Mouse (Mus musculus) adrenal gland, adult (tissue): Measurements from ENCODE around the gene Hivep3.

Source experiments
- DNase-seq, 2 experiments: peaks; one replicate each; pipeline ENCODE4 v3.0.0; 2022 to 2023; ENCODE audit warnings: low spot score in 1 of 2; ENCODE audit not compliant: inconsistent age in 2 of 2

Gene Hivep3

DNA sequence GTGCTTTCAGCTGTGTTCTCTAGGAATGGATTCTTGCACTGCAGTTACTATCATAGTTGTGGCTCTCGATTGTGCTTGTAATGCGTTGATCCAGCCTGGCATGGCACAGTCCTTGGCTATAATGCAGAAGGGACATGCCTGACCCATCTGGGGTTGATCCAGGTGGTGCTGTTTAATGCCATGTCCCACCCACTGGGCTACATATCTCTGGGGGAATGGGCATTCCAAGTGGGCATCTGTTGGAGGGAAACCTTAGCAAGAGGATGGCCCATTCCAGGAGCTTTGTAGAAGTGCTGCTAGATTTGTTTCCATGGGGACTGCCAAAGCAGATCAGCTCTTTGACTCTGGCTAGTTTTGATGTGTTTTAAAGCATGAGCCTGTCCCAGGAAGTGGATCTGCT, 137.9 kb downstream of the Hivep3 start:
- DNase-seq = no peak

DNA sequence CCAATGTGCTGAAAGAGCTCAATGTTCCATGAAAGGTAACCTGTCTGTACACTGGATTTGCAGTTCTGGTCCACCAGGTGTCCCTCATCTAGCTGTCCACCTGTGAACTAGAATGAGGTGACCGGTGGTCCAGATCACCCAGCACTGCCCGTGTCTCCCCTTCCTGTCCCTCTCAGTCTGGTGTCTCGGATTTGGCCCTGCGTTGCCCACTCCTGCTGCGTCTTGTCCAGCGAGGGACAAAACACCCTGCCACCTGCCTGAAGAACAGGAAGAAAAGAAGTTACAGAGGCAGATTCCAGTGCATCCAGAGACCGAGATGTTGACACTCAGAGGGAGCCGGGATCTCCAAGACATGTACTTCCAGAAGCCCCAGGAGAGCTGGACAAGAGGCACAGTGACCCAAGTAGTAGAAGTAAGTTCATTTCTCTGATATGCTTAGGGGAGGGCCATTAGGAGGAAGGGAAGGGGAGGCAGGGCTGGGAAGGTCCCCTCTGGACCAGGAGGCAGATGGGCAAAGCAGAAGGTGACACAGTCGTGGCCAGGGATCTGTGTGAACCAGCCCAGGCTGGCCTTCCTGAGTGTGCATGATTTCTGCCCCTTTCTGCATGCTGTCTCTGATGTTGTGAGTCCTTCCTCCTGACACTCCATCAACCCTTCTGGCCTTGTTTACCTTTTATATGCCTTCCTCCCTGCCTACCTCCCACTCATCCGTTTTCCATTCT, 138.4 kb downstream of the Hivep3 start:
- DNase-seq = no peak

DNA sequence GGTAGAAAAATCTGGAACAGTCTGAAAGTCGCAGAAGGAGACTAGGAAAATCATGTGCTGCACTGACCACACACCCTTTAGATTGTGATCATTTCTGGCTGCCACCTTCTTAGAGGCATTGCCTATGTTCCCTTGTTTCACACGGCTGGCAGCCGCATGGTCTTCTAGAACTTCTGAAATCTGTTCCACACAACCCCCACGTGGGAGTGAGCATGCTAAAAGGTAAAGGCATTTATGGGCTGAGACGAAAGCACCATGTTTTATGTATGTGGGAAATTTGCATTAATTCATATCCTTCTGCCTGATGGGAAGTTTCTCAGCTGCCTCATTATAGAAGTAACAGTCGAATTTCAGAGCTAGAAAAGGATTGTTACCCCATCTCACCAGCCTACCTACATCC, 140.4 kb downstream of the Hivep3 start:
- no peak for DNase-seq

DNA sequence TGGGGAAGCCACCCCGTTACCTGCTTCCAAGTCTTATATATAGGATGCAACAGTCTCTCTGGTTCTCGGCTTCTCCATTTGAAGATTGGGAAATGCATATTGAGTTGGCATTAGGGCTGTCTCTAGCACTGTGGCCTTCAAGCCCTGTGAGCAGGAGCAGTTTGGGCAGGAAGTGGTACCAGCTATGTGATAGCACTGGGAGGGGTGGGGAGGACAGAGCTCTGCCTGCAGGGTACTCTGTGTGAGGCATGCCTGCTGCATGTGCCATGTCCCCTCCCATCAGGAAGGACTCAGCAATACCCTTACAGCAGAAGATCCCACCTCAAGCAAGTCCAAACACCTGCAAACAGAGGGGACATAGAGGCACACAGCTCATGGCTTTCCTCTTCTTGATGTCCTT, 142.0 kb downstream of the Hivep3 start:
- no peak for DNase-seq

DNA sequence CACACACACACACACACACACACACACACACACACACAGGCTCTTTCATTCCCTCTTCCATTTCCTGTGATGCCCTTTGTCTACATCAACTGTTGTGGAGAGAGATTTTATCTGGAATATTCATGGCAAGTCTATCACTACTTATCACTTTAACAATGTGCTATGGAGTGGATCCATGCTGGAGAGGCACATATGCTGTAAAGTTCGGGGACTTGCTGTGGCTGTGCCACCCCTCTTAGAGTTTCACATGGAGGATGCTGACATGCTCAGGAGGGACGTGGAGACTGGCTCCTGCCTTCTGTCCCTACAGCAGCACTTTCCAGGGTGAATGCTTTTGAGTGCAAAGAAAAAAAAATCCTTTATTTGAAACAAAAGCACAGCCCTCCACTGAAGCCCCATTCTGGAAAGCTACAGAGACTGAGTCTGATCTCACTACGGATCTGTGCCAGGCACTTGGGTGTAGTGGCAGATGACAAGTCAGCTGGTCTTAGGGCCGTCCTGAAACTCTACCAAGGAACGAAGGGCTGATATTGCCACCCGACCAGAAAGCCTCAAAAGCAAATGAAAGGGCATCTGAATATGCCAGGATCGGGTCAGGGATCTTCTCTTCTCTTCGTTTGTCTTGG, 143.1 kb downstream of the Hivep3 start:
- DNase-seq = no peak

DNA sequence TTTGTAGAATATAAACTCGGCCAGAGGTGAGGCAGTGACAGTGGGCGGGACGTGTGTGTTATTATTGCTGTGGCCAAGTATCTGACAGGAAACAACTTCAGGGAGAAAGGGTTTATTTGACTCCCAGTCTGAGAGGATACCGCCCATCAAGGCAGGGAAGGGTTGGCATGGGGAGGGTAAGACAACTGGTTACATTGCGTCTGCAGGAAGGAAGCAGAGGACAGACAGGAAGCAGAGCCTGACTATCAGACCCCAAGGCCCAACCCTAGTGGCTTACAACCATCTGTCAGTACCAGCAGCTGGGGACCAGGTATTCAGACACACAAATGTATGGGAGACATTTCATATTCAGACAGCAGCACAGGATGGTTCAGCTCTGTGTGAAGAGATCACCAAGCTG, 144.6 kb downstream of the Hivep3 start:
- DNase-seq = no peak

DNA sequence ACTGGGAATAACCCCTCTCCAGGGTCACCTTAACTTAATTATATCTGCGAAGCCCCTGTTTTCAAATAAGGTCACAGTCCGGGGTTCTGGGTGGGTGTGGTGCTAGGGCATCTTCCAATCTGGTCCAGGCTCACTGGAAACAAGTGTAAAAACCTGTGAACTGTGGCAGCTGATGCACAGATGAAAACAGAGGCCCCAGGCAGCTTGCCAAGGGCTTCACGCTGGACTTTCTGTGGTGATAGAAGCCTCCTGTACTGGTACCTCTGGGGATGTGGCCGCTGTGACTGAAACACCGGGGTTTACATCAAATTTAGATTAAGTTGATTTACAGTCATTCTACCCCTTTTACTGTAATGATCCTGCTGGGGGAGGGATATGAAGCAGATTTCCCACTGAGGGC, 146.1 kb downstream of the Hivep3 start:
- no peak for DNase-seq

DNA sequence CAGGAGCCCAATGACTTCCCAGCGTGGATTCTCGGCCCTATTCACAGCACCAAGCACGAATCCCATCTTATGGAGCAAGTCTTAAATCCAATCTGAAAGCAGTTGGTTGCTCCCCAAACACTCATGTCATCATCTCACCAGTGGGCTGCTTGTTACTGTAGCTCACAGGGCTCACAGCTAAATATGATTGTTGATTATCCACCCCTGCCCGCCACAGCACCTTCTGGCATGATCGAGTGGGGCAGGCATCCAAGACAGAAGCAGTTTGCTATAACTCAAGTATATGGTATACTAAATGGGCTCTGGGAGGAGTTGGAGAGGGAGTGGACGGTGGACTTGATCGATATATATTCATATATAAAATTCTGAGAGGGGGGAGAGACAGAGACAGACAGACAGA, 146.7 kb downstream of the Hivep3 start:
- DNase-seq = no peak

DNA sequence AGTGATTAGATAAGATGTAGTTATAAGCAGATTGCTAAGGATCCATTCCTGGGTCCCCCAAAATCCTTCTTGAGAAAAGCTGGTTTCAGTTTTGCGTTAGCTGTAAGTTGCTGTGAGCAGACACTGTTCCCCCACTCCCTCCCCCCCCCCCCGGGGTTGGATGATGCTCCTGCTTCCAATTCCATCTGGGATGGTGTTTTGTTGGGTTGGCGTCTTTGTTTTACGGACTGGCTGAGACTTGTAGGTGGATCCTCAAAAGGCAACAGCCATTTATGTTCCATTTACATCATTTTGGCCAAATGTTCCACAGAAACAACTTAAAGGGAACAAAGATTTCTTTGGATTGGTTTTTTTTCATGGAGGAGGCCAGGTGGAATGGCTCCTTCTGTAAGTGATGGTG, 147.7 kb downstream of the Hivep3 start:
- no peak for DNase-seq

DNA sequence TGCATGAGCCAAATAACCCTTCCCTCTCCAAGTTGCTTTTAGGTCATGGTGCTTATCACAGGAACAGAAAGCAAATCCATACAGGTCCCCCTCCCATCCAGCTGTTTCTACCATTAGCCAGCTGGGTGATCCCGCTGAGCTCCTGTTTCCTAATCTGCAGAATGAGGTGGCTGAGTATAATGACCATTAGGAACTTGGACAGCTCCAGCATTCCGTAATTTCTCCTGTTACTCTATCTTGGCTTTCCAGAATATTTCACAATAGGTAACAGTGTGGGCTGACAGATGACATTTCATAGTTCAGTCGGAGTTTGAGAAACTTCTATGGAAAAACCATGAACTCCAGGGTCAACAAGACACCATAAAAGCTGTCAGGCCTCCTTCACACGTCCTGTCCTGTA, 148.8 kb downstream of the Hivep3 start:
- peak in 1 of 2 experiments; percentile 31 for DNase-seq

DNA sequence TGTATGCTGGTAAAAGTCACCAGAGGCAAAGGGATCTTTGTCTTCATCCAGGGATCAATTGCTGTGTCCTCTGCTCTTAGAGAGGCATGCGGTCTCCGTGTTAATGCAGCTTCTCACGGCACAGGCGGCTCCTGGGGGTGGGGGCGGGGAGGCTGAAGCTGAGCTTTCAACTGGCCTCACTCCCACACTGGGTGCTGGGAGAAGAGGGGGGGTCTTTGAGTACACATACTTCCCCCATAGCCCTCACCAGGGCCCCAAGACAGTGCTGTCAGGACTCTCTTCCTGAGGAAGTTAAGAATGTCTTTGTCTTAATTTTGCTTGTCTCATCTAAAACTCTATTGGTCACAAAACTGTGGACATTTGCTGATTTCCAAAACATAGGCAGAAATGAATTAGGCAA, 149.2 kb downstream of the Hivep3 start:
- no peak for DNase-seq

DNA sequence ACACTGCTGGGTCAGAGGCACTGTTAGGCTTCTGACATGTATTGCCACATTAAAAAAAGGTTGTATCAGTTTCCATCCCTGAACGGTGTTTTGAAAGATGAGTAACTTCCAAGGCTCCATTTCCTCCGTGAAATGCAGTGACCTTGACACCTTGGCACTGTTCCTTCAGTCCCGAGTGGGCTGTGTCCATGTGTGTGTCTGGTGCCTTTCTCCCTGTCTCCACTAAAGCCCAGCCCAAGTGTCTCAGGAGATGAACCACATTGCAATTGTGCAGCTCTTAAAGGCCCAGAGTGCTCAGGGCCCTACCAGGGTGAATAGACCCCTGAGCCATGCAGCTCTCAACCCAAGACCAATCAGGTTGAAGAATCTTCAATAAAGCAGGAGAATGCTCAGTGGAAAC, 153.0 kb downstream of the Hivep3 start:
- DNase-seq = peak; percentile 25 to 53

DNA sequence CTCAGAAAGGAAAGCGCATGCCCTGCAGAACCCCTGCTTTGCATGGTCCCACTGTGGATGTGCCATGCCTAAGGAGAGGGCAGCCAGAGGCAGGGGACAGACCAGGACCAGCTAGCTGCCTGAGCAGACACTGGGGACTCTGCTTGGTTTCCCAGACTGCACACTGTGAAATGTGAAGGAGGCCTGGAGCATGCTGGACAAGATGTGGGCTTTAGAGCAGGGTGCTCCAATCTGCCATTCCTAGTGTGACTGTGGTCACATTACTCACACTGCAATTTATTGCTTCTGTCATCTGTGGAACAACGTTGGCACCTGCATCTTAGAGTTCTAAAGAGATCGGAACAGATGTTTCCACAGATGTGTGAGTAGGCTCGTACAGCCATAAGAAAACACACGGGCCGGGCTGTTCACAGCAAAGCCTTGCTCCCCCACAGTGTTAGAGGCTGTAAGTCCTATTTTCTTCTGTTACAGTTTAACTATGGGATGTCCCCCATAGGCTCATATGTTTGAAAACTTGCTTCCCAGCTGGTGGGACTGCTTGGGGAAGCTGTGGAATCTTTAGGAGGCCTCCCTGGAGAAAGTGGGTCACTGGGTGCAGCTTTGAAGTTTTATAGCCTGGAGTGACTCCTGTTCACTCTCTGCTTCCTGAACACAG, 154.1 kb downstream of the Hivep3 start:
- no peak for DNase-seq

DNA sequence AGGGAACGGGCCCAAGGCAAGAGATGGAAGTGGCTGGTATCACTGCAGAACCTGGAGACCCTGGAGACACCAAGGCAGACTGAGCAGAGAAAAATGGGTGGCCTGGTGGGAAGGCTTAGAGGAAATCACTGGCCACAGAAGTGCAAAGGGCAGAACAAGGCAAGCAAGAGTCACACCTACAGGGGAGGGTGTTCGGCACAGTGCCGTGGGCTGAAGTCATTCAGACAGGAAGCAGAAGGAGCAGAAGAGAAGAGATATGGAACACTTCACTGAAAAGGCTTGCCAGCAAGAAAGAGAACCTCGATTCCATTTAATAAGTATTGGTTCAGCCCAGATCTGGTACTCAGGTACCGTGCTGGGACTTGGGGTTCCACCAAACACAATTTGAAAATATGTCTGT, 156.2 kb downstream of the Hivep3 start:
- DNase-seq = no peak

DNA sequence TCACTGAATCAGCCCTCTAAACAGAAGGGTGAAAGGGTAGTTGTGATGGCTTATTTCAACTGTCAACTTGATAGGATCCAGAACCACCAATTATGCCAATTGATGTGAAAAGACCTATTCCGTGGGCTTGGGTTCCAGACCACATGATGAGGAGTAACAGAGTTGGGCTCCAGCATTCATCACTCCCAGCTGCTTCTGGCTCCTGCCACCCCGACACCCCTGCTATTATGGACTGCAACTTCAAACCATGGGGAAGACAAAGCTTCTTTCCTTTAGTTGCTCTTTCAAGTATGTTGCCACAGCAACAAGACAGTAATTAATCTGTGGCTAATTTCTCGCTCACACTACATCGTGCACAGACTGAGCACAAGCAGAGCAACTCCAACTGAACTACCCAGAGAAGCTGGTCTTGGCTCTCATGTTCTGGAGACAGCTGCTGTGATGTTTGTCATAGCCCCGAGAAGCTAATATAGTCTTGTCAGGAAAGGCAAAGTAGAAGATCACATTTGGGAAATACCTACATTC, 159.7 kb downstream of the Hivep3 start:
- no peak for DNase-seq

DNA sequence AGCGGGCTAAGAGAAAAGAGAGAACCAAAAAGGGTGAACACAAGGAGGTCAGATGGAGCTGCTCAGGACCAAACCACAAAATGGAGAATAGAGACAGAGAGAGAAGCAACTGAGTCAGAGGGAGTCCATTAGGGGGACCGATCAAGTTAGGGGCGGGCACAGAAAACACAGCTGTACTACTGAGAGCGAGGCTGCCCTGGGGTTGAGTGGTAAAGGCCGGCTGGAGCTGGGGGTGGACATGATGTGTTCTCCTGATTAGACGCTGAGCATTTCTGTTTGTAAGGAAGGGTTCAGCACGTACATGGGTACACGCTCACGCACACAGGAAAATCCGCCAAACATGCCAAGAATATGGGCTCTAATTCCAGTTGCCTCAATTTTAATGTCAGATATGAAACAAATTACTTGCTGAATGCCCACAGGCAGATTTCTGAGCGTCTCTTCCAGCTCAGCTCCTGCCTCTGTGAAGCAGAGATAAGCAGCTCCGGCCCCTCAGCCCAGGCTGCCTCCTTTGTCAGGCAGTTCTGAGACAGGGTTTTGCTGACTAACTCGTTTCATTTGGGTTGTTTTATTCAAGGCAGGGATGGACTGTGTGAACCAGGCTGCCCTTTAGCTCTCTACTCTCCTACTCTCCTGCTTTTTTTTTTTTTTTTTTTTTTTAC, 161.3 kb downstream of the Hivep3 start:
- DNase-seq = no peak

DNA sequence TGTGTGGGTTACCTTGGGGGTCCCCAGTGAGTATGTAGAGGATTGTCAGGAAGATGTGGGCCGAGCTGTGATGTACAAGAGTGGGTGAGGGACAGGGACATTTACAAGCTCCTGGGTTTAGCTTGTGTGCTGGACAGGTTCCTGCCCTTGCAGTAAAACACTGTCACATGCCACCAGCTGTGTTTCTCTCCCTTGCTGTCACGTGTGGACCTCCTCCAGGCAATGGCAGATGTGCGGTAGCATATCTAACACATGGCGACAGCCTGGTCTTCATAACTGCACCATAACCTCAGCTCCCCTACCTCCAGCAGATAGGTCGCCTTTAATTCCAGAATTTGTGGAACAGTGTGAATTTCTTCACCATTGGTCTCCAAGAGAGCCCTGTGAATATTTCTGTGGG, 161.9 kb downstream of the Hivep3 start:
- no peak for DNase-seq

DNA sequence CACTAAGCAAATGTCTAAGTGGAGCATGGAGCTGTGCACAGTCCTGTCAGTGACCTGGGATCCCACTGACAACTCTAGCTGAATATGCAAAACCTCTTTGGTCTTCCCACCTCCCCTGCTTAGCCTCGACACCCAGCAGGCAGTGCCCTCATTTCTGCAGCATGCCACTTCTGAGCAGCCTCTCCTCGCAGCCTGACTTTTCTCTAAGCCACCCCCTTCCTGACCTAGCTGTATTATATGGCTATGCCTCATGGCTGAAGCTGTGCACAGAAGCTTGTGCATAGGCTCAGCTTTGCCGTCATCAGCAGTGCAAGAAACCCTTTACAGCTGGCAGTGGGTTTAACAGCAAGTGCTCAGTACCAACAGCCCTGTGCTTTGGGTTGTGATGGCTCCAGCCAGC, 163.0 kb downstream of the Hivep3 start:
- DNase-seq = no peak

DNA sequence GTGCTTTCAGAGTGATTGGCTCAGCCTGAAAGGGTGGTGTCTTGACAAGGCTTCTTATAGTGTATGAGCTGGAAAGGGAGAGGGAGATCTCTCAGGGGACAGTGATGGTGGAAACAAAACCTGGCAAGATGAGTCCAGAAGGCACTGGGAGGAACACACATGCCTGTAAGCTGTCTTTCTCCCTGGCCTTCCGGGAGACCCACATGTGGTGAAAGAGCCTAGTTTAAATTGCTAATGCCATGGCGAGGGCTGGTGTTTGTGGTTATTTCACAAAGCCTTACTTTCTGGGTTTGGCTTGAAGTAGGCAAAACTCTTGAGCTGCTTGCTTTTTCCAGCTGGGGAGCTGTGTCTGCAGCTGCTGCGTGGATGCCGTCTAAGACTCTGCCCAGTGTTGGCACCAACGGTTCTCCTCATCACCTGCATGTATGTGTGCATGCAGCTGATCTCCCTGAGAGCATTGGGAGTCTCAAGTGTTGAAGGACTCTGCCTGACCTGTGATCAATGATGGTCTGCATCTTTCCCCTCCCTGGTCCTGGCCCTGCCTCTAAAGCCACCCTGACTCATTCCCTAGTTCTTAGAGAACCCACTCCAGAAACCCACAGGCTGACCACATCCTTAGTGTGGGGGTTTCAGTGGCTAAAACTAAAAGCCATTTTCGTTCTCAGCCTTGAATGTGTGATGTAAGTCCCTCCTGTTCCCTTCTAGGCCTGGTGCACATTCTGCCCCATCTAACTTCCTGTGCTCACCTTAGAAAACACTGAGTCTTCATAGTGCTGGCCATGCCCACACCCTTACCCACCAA, 163.7 kb downstream of the Hivep3 start:
- no peak for DNase-seq

DNA sequence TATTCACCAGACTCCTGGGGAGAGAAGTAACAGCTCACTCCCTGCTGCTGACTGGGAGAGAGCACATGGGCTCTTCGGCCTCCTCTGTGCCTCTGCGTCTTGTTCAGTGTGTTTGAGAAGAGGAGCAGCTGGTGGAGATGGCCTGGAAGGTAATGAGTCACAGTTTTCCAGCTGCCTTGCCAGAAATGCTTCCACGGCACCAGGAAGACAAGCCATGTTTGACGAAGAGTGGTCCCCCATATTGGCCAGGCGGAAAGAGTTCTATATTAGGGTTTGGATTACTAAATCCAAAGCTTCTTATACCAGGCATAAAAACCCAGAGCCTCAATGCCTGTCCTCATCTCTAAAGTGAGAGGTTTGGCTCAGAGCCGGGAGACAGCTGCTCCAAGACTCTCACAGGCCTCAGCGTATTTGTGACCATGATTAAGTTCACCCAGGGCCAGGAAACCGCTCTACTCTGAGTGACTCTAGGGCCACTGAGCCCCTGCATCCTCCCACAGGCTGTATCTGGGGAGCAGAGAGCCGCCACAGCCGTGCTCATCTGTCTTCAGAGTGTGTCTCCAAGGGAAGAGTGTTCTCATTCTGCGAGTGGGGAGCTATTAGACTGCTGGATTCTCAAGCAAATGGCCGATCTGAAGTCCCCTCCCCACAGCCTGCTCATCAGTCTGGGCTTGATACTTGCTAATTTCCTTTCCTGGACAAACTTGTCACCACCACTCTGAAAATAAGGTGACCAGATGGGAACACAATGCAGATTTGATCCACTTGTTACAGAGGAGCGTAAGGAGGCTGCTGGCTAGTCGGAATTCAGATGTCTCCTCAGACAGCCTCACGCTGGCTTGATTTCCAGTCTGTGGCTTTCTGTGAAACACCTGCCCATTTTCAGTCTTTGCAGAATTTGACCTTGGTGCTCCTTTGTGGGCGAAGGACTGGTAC, 168.2 kb downstream of the Hivep3 start:
- DNase-seq = peak in 1 of 2 experiments; percentile 37
